Mouse (Mus musculus) heart, embryonic 10.5 days (tissue): ENCODE results near the gene Lacc1. TPM values are rescaled to one million over a fixed set of nuclear protein-coding genes. Genes with fewer than 3 reads are reported as not detected.
A peak's percentile ranks its signal among the peaks of the same experiment; 100 is the strongest.
"Not testable (repeated sequence)": the region's sequence is repeated elsewhere in the genome, so short reads cannot be mapped to it uniquely, and the experiment has no call there.

ENCODE experiments used
- DNase-seq: peaks from one replicate; pipeline ENCODE4 v3.0.0-alpha.2; 2017; ENCODE audit warnings: low spot score
- H3K27ac ChIP-seq: fragments of 300-500 bp; sonication (generic); 2 replicates; pipeline ENCODE4 v1.5.1; 2016; ENCODE audit warnings: mild to moderate bottlenecking
- H3K27me3 ChIP-seq: fragments of 300-500 bp; sonication (generic); 2 replicates; pipeline ENCODE4 v1.6.1; 2016; ENCODE audit warnings: mild to moderate bottlenecking; ENCODE audit not compliant: poor library complexity, insufficient read depth, severe bottlenecking
- H3K36me3 ChIP-seq: fragments of 300-500 bp; sonication (generic); 2 replicates; pipeline ENCODE4 v1.6.1; 2016; ENCODE audit warnings: mild to moderate bottlenecking, moderate library complexity
- H3K4me1 ChIP-seq: fragments of 300-500 bp; sonication (generic); 2 replicates; pipeline ENCODE4 v1.6.1; 2016; ENCODE audit warnings: mild to moderate bottlenecking
- H3K4me3 ChIP-seq: fragments of 300-500 bp; sonication (generic); 2 replicates; pipeline ENCODE4 v1.5.1; 2016; ENCODE audit warnings: mild to moderate bottlenecking, moderate library complexity
- H3K9me3 ChIP-seq: fragments of 300-500 bp; sonication (generic); 2 replicates; pipeline ENCODE4 v1.6.1; 2016; ENCODE audit warnings: mild to moderate bottlenecking, moderate library complexity
- WGBS: fragments of 180-500 bp; shearing (Covaris S2); methylation state at CpG from one replicate; pipeline ENCODE4 v1.1.7; 2016; 5-methylcytosine and 5-hydroxymethylcytosine counted together
- polyA plus RNA-seq: library from polyadenylated mRNA; unstranded; fragments of >200 nt; fragmentation: Nextera tagmentation; extraction: Ambion mirVana; gene quantifications from 2 replicates; pipeline ENCODE4 v1.2.1, GENCODE M21; 2016

Lacc1 gene
- polyA plus RNA-seq, 1 experiment from 2014 or later, result 9.0 TPM

GRCm38 (mm10) chr14:77024499-77024898 is 12.2 kb downstream of the Lacc1 start:
- H3K27me3 ChIP-seq, result no peaks in the 10 kb centered on the region
- DNase-seq, result no peak

GRCm38 (mm10) chr14:77017211-77017610 is 19.5 kb downstream of the Lacc1 start:
- no peak for DNase-seq
- WGBS, result 54% methylated on average over 6 of the region's 6 CpGs
- Histone ChIP-seq H3K4me3 (no peak overlapping the region), H3K9me3 (no peaks in the 10 kb centered on the region), H3K27ac (no peak overlapping the region), H3K36me3 (no peaks in the 10 kb centered on the region), H3K27me3 (no peaks in the 10 kb centered on the region), H3K4me1 (no peaks in the 10 kb centered on the region)

More at GRCm38 (mm10) chr14:77024499-77024898, 12.2 kb downstream of the Lacc1 start:
- WGBS, result 86% methylated on average over 3 of the region's 3 CpGs
- Histone ChIP-seq H3K27ac (no peak overlapping the region), H3K4me1 (no peaks in the 10 kb centered on the region), H3K36me3 (peaks cover 5% of the 10 kb centered on the region), H3K4me3 (no peak overlapping the region), H3K9me3 (no peaks in the 10 kb centered on the region)

GRCm38 (mm10) chr14:77016783-77017182 is 19.9 kb downstream of the Lacc1 start:
- not testable (repeated sequence) for H3K27me3 ChIP-seq, H3K36me3 ChIP-seq, H3K4me3 ChIP-seq, DNase-seq, H3K4me1 ChIP-seq, H3K27ac ChIP-seq, H3K9me3 ChIP-seq
- 38% methylated on average over 12 of the region's 12 CpGs for WGBS

- H3K9me3 ChIP-seq, result no peaks in the 10 kb centered on the region
- 6% methylated on average over 3 of the region's 3 CpGs for WGBS
- no peak for DNase-seq
- H3K4me3 ChIP-seq, result no peak overlapping the region
- H3K4me1 ChIP-seq, result no peaks in the 10 kb centered on the region
- no peak overlapping the region for H3K27ac ChIP-seq
- no peaks in the 10 kb centered on the region for H3K36me3 ChIP-seq
- no peaks in the 10 kb centered on the region for H3K27me3 ChIP-seq
These were observed 24.9 kb downstream of the Lacc1 start for GRCm38 (mm10) chr14:77011804-77012203.

- DNase-seq, result peak; percentile 86
- Histone ChIP-seq H3K27ac (no peak overlapping the region), H3K9me3 (no peaks in the 10 kb centered on the region), H3K4me3 (no peak overlapping the region), H3K27me3 (no peaks in the 10 kb centered on the region), H3K4me1 (peaks cover 4% of the 10 kb centered on the region), H3K36me3 (no peaks in the 10 kb centered on the region)
- WGBS, result 5% methylated on average over 3 of the region's 3 CpGs
These were observed 28.5 kb downstream of the Lacc1 start for GRCm38 (mm10) chr14:77008238-77008637.

GRCm38 (mm10) chr14:77005566-77005965 is 31.1 kb downstream of the Lacc1 start:
- 78% methylated on average over 5 of the region's 5 CpGs for WGBS
- H3K36me3 ChIP-seq, result no peaks in the 10 kb centered on the region
- H3K4me1 ChIP-seq, result peaks cover 4% of the 10 kb centered on the region
- no peaks in the 10 kb centered on the region for H3K9me3 ChIP-seq
- no peak overlapping the region for H3K27ac ChIP-seq
- no peaks in the 10 kb centered on the region for H3K27me3 ChIP-seq
- no peak overlapping the region for H3K4me3 ChIP-seq
- DNase-seq, result no peak

- Histone ChIP-seq H3K27me3 (no peaks in the 10 kb centered on the region), H3K9me3 (no peaks in the 10 kb centered on the region), H3K36me3 (no peaks in the 10 kb centered on the region), H3K4me1 (peaks cover 4% of the 10 kb centered on the region), H3K27ac (no peak overlapping the region), H3K4me3 (no peak overlapping the region)
- 55% methylated on average over 8 of the region's 8 CpGs for WGBS
- no peak for DNase-seq
These were observed 32.0 kb downstream of the Lacc1 start for GRCm38 (mm10) chr14:77004740-77005139.

- WGBS, result 80% methylated on average over 2 of the region's 2 CpGs
- H3K9me3 ChIP-seq, DNase-seq, H3K36me3 ChIP-seq, H3K4me3 ChIP-seq, H3K27me3 ChIP-seq, H3K4me1 ChIP-seq, H3K27ac ChIP-seq: not testable (repeated sequence)
These were observed 46.4 kb downstream of the Lacc1 start for GRCm38 (mm10) chr14:76990351-76990750.

- 86% methylated on average over 1 of the region's 1 CpGs for WGBS
- H3K36me3 ChIP-seq, result no peaks in the 10 kb centered on the region
These were observed 54.9 kb downstream of the Lacc1 start for GRCm38 (mm10) chr14:76981781-76982180.

GRCm38 (mm10) chr14:76981176-76981575 is 55.5 kb downstream of the Lacc1 start:
- Histone ChIP-seq H3K4me1 (no peaks in the 10 kb centered on the region), H3K27ac (no peak overlapping the region), H3K27me3 (no peaks in the 10 kb centered on the region), H3K36me3 (no peaks in the 10 kb centered on the region), H3K9me3 (no peaks in the 10 kb centered on the region), H3K4me3 (no peak overlapping the region)
- DNase-seq, result no peak
- 95% methylated on average over 4 of the region's 4 CpGs for WGBS

More at GRCm38 (mm10) chr14:76981781-76982180, 54.9 kb downstream of the Lacc1 start:
- Histone ChIP-seq H3K27me3 (no peaks in the 10 kb centered on the region), H3K27ac (no peak overlapping the region), H3K4me1 (no peaks in the 10 kb centered on the region), H3K4me3 (no peak overlapping the region), H3K9me3 (no peaks in the 10 kb centered on the region)
- no peak for DNase-seq

- H3K27ac ChIP-seq, result no peak overlapping the region
- 79% methylated on average over 9 of the region's 9 CpGs for WGBS
- no peak for DNase-seq
- no peak overlapping the region for H3K4me3 ChIP-seq
- no peaks in the 10 kb centered on the region for H3K9me3 ChIP-seq
- no peaks in the 10 kb centered on the region for H3K27me3 ChIP-seq
- H3K36me3 ChIP-seq, result no peaks in the 10 kb centered on the region
- no peaks in the 10 kb centered on the region for H3K4me1 ChIP-seq
These were observed 57.1 kb downstream of the Lacc1 start for GRCm38 (mm10) chr14:76979569-76979968.

Other genes starting within 250 kb of the Lacc1 start
- gene Ccdc122, start 132 bp downstream of the Lacc1 start, polyA plus RNA-seq, result 1.5 and 2.3 TPM in 2 replicates
- gene Enox1, start 119.9 kb upstream of the Lacc1 start, polyA plus RNA-seq, result 4.4 and 5.8 TPM in 2 replicates